ENCODE assay signal across 8 mouse cellular contexts in genomic region chr8:69887289-69888243, GRCm38 (mm10). TPM values are rescaled to one million over a fixed set of nuclear protein-coding genes. Genes with fewer than 3 reads are reported as not detected.
DNase-seq lines count a peak whose midpoint lies in the region; ATAC-seq lines count a peak whose summit lies in the region.

Gene Cilp2 (minus strand): TSS chr8:69887687.

- DNase-seq in cerebellum, postnatal 10 days = peak; percentile 38 to 46
- no peak for DNase-seq in cerebellum, adult 9-11 months
- peak; percentile 46 for DNase-seq in heart, postnatal 36 days
- DNase-seq in limb, embryonic 11.5 days (ENCODE audit: low spot score) = peak; percentile 56
- no peak for DNase-seq in ovary, adult 18-20 months (ENCODE audit: low spot score)
- DNase-seq in layer of hippocampus, postnatal 14 days (ENCODE audit: low spot score in 2 of 2) = no peak

- H3K27ac ChIP-seq in embryonic facial prominence, embryonic 12.5 days = no peak within 1 kb of the TSS
- no peak within 1 kb of the TSS for H3K27ac ChIP-seq in limb, embryonic 11.5 days (replicated peaks; ENCODE audit: low read depth, low read length)
- H3K27ac ChIP-seq in midbrain, embryonic 15.5 days = no peak within 1 kb of the TSS

- peaks cover 93% of the 10 kb centered on the region for H3K27me3 ChIP-seq in embryonic facial prominence, embryonic 12.5 days
- peaks cover 83% of the 10 kb centered on the region for H3K27me3 ChIP-seq in limb, embryonic 11.5 days (ENCODE audit: control insufficient read depth, insufficient read depth, low read length)
- H3K27me3 ChIP-seq in midbrain, embryonic 15.5 days (replicated peaks) = peaks cover 80% of the 10 kb centered on the region

- WGBS in embryonic facial prominence, embryonic 12.5 days = under 1% methylated on average over 60 of the region's 60 CpGs
- WGBS in limb, embryonic 11.5 days = 3% methylated on average over 60 of the region's 60 CpGs
- WGBS in midbrain, embryonic 15.5 days = under 1% methylated on average over 60 of the region's 60 CpGs

- no peaks in the 10 kb centered on the region for H3K9me3 ChIP-seq in embryonic facial prominence, embryonic 12.5 days
- H3K9me3 ChIP-seq in limb, embryonic 11.5 days (ENCODE audit: control insufficient read depth, low read length) = no peaks in the 10 kb centered on the region
- no peaks in the 10 kb centered on the region for H3K9me3 ChIP-seq in midbrain, embryonic 15.5 days

- intact Hi-C loops in heart, postnatal 36 days (cut with DNase I) = loop anchor here (5.0 kb wide), 1 partner anchor 260 kb away; the partner anchor contains the start of gene Zfp868

- H3K4me2 ChIP-seq in embryonic facial prominence, embryonic 12.5 days (replicated peaks) = peak within 1 kb of the TSS; percentile 43
- peak within 1 kb of the TSS; percentile 13; the same call in 1 of the 2 replicates for H3K4me2 ChIP-seq in limb, embryonic 11.5 days (ENCODE audit: low read depth, severe bottlenecking)
- H3K4me2 ChIP-seq in midbrain, embryonic 15.5 days = peak within 1 kb of the TSS; percentile 45

- H3K4me3 ChIP-seq in embryonic facial prominence, embryonic 12.5 days = peak within 1 kb of the TSS; percentile 23
- peak within 1 kb of the TSS; percentile 20; the same call in 1 of the 2 replicates for H3K4me3 ChIP-seq in limb, embryonic 11.5 days (ENCODE audit: low read depth, low read length)
- H3K4me3 ChIP-seq in midbrain, embryonic 15.5 days = peak within 1 kb of the TSS; percentile 27

- no peak for ATAC-seq in embryonic facial prominence, embryonic 12.5 days (ENCODE audit: insufficient number of reproducible peaks, insufficient read depth, low FRiP score, low TSS enrichment)
- ATAC-seq in limb, embryonic 11.5 days (ENCODE audit: insufficient number of reproducible peaks, low FRiP score, low TSS enrichment, low read depth) = peak; percentile 3; the same call in 1 of the 2 replicates
- no peak for ATAC-seq in midbrain, embryonic 15.5 days (replicated peaks)

- peaks cover 30% of the 10 kb centered on the region for H3K4me1 ChIP-seq in embryonic facial prominence, embryonic 12.5 days
- peaks cover 8% of the 10 kb centered on the region for H3K4me1 ChIP-seq in limb, embryonic 11.5 days (ENCODE audit: control insufficient read depth, insufficient read depth, low read length)
- H3K4me1 ChIP-seq in midbrain, embryonic 15.5 days = peaks cover 38% of the 10 kb centered on the region

- H3K36me3 ChIP-seq in embryonic facial prominence, embryonic 12.5 days = no peaks in the 10 kb centered on the region
- peaks cover 2% of the 10 kb centered on the region; the same call in 1 of the 2 replicates for H3K36me3 ChIP-seq in limb, embryonic 11.5 days (ENCODE audit: control insufficient read depth, insufficient read depth, low read length)
- no peaks in the 10 kb centered on the region for H3K36me3 ChIP-seq in midbrain, embryonic 15.5 days (replicated peaks)

- H3K9ac ChIP-seq in embryonic facial prominence, embryonic 12.5 days = peak within 1 kb of the TSS; percentile 16; the same call in 1 of the 2 replicates
- 0 out of 2 replicates have a peak within 1 kb of the TSS, but pooled peaks have one; percentile 12 for H3K9ac ChIP-seq in limb, embryonic 11.5 days (ENCODE audit: low read length)
- no peak within 1 kb of the TSS for H3K9ac ChIP-seq in midbrain, embryonic 15.5 days

RNA-seq across cellular contexts. Expression of gene Cilp2, which starts in this region (rescaled TPM):
- polyA plus RNA-seq in embryonic facial prominence, embryonic 12.5 days (2016; fragmentation: Nextera tagmentation; extraction: Ambion mirVana) = 1.2 TPM in 2 replicates
- 1 to 10 TPM; 1.7 to 2.4 TPM for total RNA-seq in heart, postnatal 36 days (2021)
- 0.28 and 0.35 TPM in 2 replicates for polyA plus RNA-seq in limb, embryonic 11.5 days (2014; fragmentation: Nextera tagmentation; extraction: Ambion mirVana)
- 5.8 and 5.9 TPM in 2 replicates for polyA plus RNA-seq in midbrain, embryonic 15.5 days (2015; fragmentation: Nextera tagmentation; extraction: Ambion mirVana)
- 1 to 10 TPM; 1.6 to 2.4 TPM for total RNA-seq in layer of hippocampus, postnatal 14 days (2021)

Comparison
In these comparisons a context has a peak if more than half of its experiments do, and no peak if none do; other contexts are left out.
1. DNase-seq: peak in cerebellum, postnatal 10 days (2 of 2) and heart, postnatal 36 days (2 of 2); none in cerebellum, adult 9-11 months (single experiment), ovary, adult 18-20 months (single experiment) and layer of hippocampus, postnatal 14 days (0 of 2).
2. Peak in DNase-seq, ATAC-seq, H3K4me3 ChIP-seq, H3K9ac ChIP-seq and H3K4me2 ChIP-seq in limb, embryonic 11.5 days; RNA of the gene not detected or under 1 TPM.
3. Peak in every context shown above with its lines, with median percentiles within 50 percentile points of each other: H3K4me2 ChIP-seq and H3K4me3 ChIP-seq.